22 mouse cellular contexts compared by ENCODE assay signal in genomic region chr3:53304123-53304900, GRCm38 (mm10).
"Had no signal": no experiment of that assay in that cellular context is flagged by ENCODE, and none has a peak within 500 bp of the region (broad histone marks: within the 10 kb centered on the region; RNA-seq: fewer than 3 reads in every experiment).

No protein-coding gene starts in this region.

- H3K4me3 ChIP-seq: heart, embryonic 10.5 days; heart, embryonic 12.5 days; hindbrain, embryonic 13.5 days; hindbrain, embryonic 15.5 days; kidney, embryonic 15.5 days; limb, embryonic 13.5 days; limb, embryonic 15.5 days; liver, embryonic 12.5 days had no signal

- H3K4me2 ChIP-seq: heart, embryonic 12.5 days; hindbrain, embryonic 13.5 days; hindbrain, embryonic 15.5 days; kidney, embryonic 15.5 days; limb, embryonic 13.5 days; limb, embryonic 15.5 days; liver, embryonic 12.5 days had no signal

- DNase-seq: gastrocnemius, postnatal 14 days; gastrocnemius, postnatal 36 days; heart, adult 18-20 months; heart, postnatal 10 days; kidney, adult 11 months; kidney, adult 2 months; kidney, adult 9 months; kidney, postnatal 14 days; kidney, postnatal 36 days; layer of hippocampus, adult 9-11 months; layer of hippocampus, postnatal 36 days; left cerebral cortex, postnatal 4 days had no signal

- H3K36me3 ChIP-seq: heart, embryonic 10.5 days; heart, embryonic 12.5 days; hindbrain, embryonic 13.5 days; hindbrain, embryonic 15.5 days; kidney, embryonic 15.5 days; limb, embryonic 13.5 days; limb, embryonic 15.5 days; liver, embryonic 12.5 days had no signal

- ATAC-seq: hindbrain, postnatal 0 days; intestine, embryonic 16.5 days; liver, embryonic 12.5 days had no signal

- H3K27me3 ChIP-seq: heart, embryonic 12.5 days; hindbrain, embryonic 13.5 days; hindbrain, embryonic 15.5 days; kidney, embryonic 15.5 days; limb, embryonic 13.5 days; limb, embryonic 15.5 days; liver, embryonic 12.5 days had no signal
